ENCODE assay signal across 12 mouse cellular contexts in the genomic region with DNA sequence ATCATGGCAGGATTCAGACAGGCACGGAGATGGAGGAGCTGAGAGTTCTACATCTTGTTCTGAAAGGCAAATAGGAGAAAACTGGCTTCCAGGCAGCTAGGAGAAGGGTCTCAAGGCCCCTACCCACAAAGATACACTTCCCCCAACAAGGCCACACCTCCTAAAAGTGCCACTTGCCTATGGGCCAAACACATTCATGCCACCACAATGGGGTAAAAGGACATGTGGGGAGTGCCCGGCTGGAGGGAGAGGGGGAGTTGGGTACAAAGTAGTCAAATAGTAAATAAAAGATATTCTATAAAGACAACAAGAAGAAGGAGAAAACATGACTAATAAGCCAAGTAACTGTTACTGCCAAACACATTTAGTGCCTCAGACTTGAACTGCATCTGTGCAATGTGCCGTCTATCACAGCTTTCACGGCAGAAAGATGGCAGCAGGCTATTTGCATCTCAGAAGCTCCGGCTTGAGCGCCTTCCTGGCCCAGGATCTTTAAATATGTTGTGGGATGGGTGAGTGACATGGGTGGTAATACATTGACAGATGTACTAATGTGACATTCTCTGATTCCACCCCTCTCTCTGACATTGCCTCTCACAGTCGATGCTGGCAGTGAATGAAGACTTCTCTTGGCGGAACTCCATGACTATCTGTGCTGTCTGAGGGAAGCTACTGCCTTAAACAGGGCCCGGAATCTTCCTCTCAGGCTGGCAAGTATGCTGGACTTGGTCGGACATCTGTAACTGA.
DNase-seq lines count a peak whose midpoint lies in the region; ATAC-seq lines count a peak whose summit lies in the region.
"Had no signal": no experiment of that assay in that cellular context is flagged by ENCODE, and none has a peak within 500 bp of the region (broad histone marks: within the 10 kb centered on the region; RNA-seq: fewer than 3 reads in every experiment).

No protein-coding gene starts in this region.

- H3K9ac ChIP-seq in heart, embryonic 11.5 days (ENCODE audit: low read depth, low read length): no peak overlapping the region
- H3K9ac ChIP-seq in hindbrain, embryonic 12.5 days: no peak overlapping the region
- H3K9ac ChIP-seq: embryonic facial prominence, embryonic 12.5 days; heart, embryonic 13.5 days; lung, embryonic 14.5 days had no signal

- ATAC-seq in heart, embryonic 11.5 days (replicated peaks; ENCODE audit: insufficient number of reproducible peaks, low FRiP score, low TSS enrichment): no peak
- no peak for ATAC-seq in hindbrain, embryonic 12.5 days (ENCODE audit: low FRiP score)

- no peaks in the 10 kb centered on the region for H3K4me1 ChIP-seq in heart, embryonic 11.5 days (ENCODE audit: control insufficient read depth, insufficient read depth, low read length)
- no peaks in the 10 kb centered on the region for H3K4me1 ChIP-seq in hindbrain, embryonic 12.5 days
- H3K4me1 ChIP-seq: embryonic facial prominence, embryonic 12.5 days; heart, embryonic 13.5 days had no signal

- 80% methylated on average over 10 of the region's 10 CpGs for WGBS in heart, embryonic 11.5 days (ENCODE audit: insufficient replicate concordance)
- WGBS in hindbrain, embryonic 12.5 days: 93% methylated on average over 10 of the region's 10 CpGs

- no peak overlapping the region for H3K4me3 ChIP-seq in heart, embryonic 11.5 days (ENCODE audit: low read depth, low read length)
- H3K4me3 ChIP-seq in hindbrain, embryonic 12.5 days: no peak overlapping the region
- H3K4me3 ChIP-seq: embryonic facial prominence, embryonic 12.5 days; heart, embryonic 13.5 days had no signal

- H3K9me3 ChIP-seq in heart, embryonic 11.5 days (replicated peaks; ENCODE audit: control insufficient read depth, low read length): 0 out of 2 replicates have a peak, but pooled peaks cover 2% of the 10 kb centered on the region
- peaks cover 2% of the 10 kb centered on the region; the same call in 1 of the 2 replicates for H3K9me3 ChIP-seq in hindbrain, embryonic 12.5 days (replicated peaks)
- H3K9me3 ChIP-seq: embryonic facial prominence, embryonic 12.5 days had no signal

- peak; percentile 66 for DNase-seq in heart, adult 11 months
- peak; percentile 80 for DNase-seq in brain, embryonic 18.5 days (ENCODE audit: low read depth, low spot score)
- peak; percentile 60 for DNase-seq in cerebellum, adult 9-10 months
- DNase-seq in layer of hippocampus, adult 9-10 months (ENCODE audit: low spot score): peak; percentile 47
- no peak for DNase-seq in adipocyte (ENCODE audit: low spot score)
- DNase-seq: kidney, adult 18-20 months; lung, embryonic 14.5 days had no signal

- H3K4me2 ChIP-seq in heart, embryonic 11.5 days: no peak overlapping the region
- H3K4me2 ChIP-seq in hindbrain, embryonic 12.5 days (replicated peaks): no peak overlapping the region
- H3K4me2 ChIP-seq: embryonic facial prominence, embryonic 12.5 days; heart, embryonic 13.5 days; lung, embryonic 14.5 days had no signal

- H3K27me3 ChIP-seq in heart, embryonic 11.5 days (ENCODE audit: control insufficient read depth, insufficient read depth, low read length): no peaks in the 10 kb centered on the region
- no peaks in the 10 kb centered on the region for H3K27me3 ChIP-seq in hindbrain, embryonic 12.5 days
- H3K27me3 ChIP-seq: CH12.LX; embryonic facial prominence, embryonic 12.5 days; heart, embryonic 13.5 days had no signal

- no peak overlapping the region for H3K27ac ChIP-seq in heart, embryonic 11.5 days (ENCODE audit: low read depth, low read length)
- no peak overlapping the region for H3K27ac ChIP-seq in hindbrain, embryonic 12.5 days
- H3K27ac ChIP-seq: embryonic facial prominence, embryonic 12.5 days; heart, embryonic 13.5 days had no signal

- H3K36me3 ChIP-seq in heart, embryonic 11.5 days (ENCODE audit: control insufficient read depth, insufficient read depth, low read length): no peaks in the 10 kb centered on the region
- no peaks in the 10 kb centered on the region for H3K36me3 ChIP-seq in hindbrain, embryonic 12.5 days
- H3K36me3 ChIP-seq: embryonic facial prominence, embryonic 12.5 days; heart, embryonic 13.5 days had no signal
